Mouse (Mus musculus) testis, adult 2 months (tissue): ENCODE data around the gene Armc9.

ENCODE experiments used
- CTCF ChIP-seq: fragments of 200-500 bp; IDR thresholded peaks from 2 replicates; pipeline ENCODE4 v1.5.1; 2012; ENCODE audit warnings: low read depth, mild to moderate bottlenecking, inconsistent platforms, low read length, moderate library complexity; ENCODE audit not compliant: control insufficient read depth, insufficient read depth, insufficient replicate concordance
- POLR2A ChIP-seq: fragments of 200-500 bp; IDR thresholded peaks from 2 replicates; pipeline ENCODE4 v1.6.1; 2012; ENCODE audit warnings: low read depth, mild to moderate bottlenecking, inconsistent platforms, low read length, moderate library complexity; ENCODE audit not compliant: control insufficient read depth

DNA sequence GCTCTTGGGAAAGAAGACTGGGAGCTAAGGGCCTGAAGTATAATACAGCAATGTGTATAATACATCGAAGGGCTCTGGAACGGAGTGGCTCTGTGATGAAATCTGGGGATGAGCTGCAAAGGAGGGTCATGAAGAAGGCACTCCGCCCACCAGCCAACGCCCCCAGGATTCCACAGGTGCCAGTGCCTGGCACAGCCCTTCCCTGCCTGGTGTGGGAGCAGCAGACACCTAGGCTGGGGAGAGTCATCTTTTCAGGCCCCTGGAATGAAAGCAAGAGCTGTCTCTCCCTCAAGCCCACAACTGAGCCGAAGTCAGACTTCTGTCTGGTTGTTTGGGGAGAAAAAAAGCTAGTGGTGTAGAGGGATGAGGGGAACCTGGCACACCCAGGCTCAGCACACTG is 122.5 kb downstream of the Armc9 start:
- TF ChIP-seq POLR2A: no peak
- TF ChIP-seq CTCF: no peak
